Mouse (Mus musculus) lung, adult 10 weeks (tissue): ENCODE data around the gene Ppie. TPM values are rescaled to one million over a fixed set of nuclear protein-coding genes. Genes with fewer than 3 reads are reported as not detected.

Experiments
- polyA plus RNA-seq: library from polyadenylated mRNA; stranded (reverse); fragments of 350-450 nt; fragmentation: Illumina TruSeq; extraction: RNeasy Lipid Tissue Mini Kit (QIAGEN cat#74804); gene quantifications from one replicate; pipeline ENCODE4 v1.2.3, GENCODE M21; 2014; ENCODE audit warnings: low read depth, low replicate concordance; ENCODE audit not compliant: insufficient read depth

Ppie gene
- 42.5 TPM for polyA plus RNA-seq

GRCm38 (mm10) chr4:123139513-123140154, at the start of gene Ppie:
Ppie (minus strand) TSS chr4:123139951.

GRCm38 (mm10) chr4:123182328-123183238, 42.8 kb upstream of the Ppie start, which contains the start of gene Hpcal4:
Hpcal4 (plus strand) TSS chr4:123183227.

GRCm38 (mm10) chr4:123116011-123116410, 23.7 kb downstream of the Ppie start, which contains the start of gene Oxct2b:
Oxct2b (plus strand) TSS chr4:123116266.

DNA sequence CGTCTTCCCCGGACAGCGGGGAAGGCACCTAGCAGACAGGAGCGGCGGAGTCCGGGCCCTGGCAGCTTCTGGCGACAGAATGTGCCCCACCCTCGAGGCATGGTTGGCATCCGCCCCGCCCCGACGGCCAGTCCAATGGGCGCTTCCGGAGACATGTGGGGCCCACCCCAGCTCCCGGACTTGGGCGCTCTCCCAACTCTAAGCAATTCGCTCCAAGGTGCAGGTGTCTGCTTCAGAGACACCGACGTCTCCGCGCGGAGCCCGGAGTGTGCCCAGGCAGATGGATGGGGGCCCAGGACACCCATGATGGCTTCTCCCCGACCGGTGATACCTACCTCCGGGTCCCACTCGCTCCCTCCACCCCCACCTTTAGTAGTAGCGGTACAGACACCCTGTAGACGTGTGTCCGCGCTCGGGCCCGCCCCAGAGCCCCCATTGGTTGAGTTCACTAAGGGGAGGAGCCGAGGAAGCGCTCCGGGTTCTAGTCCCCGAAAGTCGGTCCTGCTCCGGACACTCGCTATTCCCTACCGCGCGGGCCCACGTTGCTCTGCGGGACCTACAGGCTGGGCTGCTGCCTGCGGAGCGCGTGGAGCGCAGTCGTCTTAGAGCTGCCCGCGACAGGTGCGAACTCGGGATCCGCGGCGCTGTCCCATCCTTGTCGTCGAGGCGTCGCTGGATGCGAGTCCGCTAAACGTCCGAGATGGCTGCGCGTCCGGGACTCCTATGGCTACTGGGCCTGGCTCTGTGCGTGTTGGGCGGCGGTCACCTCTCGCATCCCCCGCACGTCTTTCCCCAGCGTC, 34.9 kb downstream of the Ppie start, which contains the start of gene Bmp8b:
Gene Bmp8b (plus strand): TSS at position 515 of the 800 bp plus-strand sequence.

Other genes with a start within 250 kb of the Ppie start
- 5.2 TPM for gene Mfsd2a, start 178.8 kb downstream of the Ppie start, polyA plus RNA-seq
- 5.6 TPM for gene Mycl, start 144.3 kb downstream of the Ppie start, polyA plus RNA-seq
- 8.4 TPM for gene Trit1, start 123.4 kb downstream of the Ppie start, polyA plus RNA-seq
- gene Bmp8b, start 34.8 kb downstream of the Ppie start, polyA plus RNA-seq = not detected
- not detected for gene Oxct2b, start 23.7 kb downstream of the Ppie start, polyA plus RNA-seq
- 0.92 TPM for gene Hpcal4, start 43.3 kb upstream of the Ppie start, polyA plus RNA-seq
- not detected for gene Nt5c1a, start 61.6 kb upstream of the Ppie start, polyA plus RNA-seq
- gene Heyl, start 93.6 kb upstream of the Ppie start, polyA plus RNA-seq = 10.7 TPM
- 19.4 TPM for gene Pabpc4, start 122.4 kb upstream of the Ppie start, polyA plus RNA-seq
- not detected for gene Oxct2a, start 183.7 kb upstream of the Ppie start, polyA plus RNA-seq
- not detected for gene Bmp8a, start 203.3 kb upstream of the Ppie start, polyA plus RNA-seq